Mouse (Mus musculus): ENCODE data around the gene Zdhhc22. TPM values are rescaled to one million over a fixed set of nuclear protein-coding genes. Genes with fewer than 3 reads are reported as not detected.

Zdhhc22 gene
- polyA plus RNA-seq, 1 experiment: 0.01 TPM

GRCm38 (mm10) chr12:86932575-86932952 lies 57.7 kb downstream of the Zdhhc22 start:
- Histone ChIP-seq H3K79me2 (ENCODE audit: control insufficient read depth, insufficient read depth) (no peaks in the 10 kb centered on the region), H3K27me3 (ENCODE audit: control insufficient read depth, insufficient read depth, insufficient read length) (no peaks in the 10 kb centered on the region), H3K36me3 (ENCODE audit: control insufficient read depth, insufficient read depth) (no peaks in the 10 kb centered on the region)

GRCm38 (mm10) chr12:86931919-86932574 lies 58.2 kb downstream of the Zdhhc22 start:
- TF ChIP-seq USF1 (IDR thresholded peaks at IDR 0.05; ENCODE audit: low read depth): no peak
- TF ChIP-seq MYOD1 (IDR thresholded peaks at IDR 0.05; ENCODE audit: control insufficient read depth in 1 of 3, insufficient read length in 2 of 3, low read depth in 2 of 3): no peak
- no peak for TF ChIP-seq MYOG (IDR thresholded peaks at IDR 0.05; ENCODE audit: control insufficient read depth in 1 of 3, insufficient read depth in 1 of 3, insufficient read length in 2 of 3, low read depth in 2 of 3)
- no peak for TF ChIP-seq CEBPB (IDR thresholded peaks at IDR 0.05; ENCODE audit: insufficient read depth, poor library complexity, severe bottlenecking)
- TF ChIP-seq MAX (IDR thresholded peaks at IDR 0.05; ENCODE audit: low read depth): no peak
- TF ChIP-seq TCF12 (IDR thresholded peaks at IDR 0.05; ENCODE audit: insufficient read depth, poor library complexity, severe bottlenecking): no peak
- no peak for TF ChIP-seq TCF3 (IDR thresholded peaks at IDR 0.05; ENCODE audit: insufficient read length, low read depth)
- TF ChIP-seq SRF (IDR thresholded peaks at IDR 0.05; ENCODE audit: control insufficient read depth, insufficient read length, low read depth): no peak
- TF ChIP-seq POLR2AphosphoS2 (IDR thresholded peaks at IDR 0.05; ENCODE audit: insufficient read length, low read depth): no peak
- no peak for TF ChIP-seq E2F4 (IDR thresholded peaks at IDR 0.05; ENCODE audit: insufficient read depth)
- TF ChIP-seq POLR2A (IDR thresholded peaks at IDR 0.05; ENCODE audit: insufficient read length, low read depth): no peak
- no peak for TF ChIP-seq REST (IDR thresholded peaks at IDR 0.05; ENCODE audit: insufficient read depth, insufficient read length)
- Histone ChIP-seq H3K36me3 (ENCODE audit: control insufficient read depth, insufficient read depth) (no peaks in the 10 kb centered on the region), H3K27me3 (ENCODE audit: control insufficient read depth, insufficient read depth, insufficient read length) (no peaks in the 10 kb centered on the region), H3K4me2 (ENCODE audit: low read depth) (peak overlapping the region; percentile 53), H3K4me3 (no peak overlapping the region), H3K79me2 (ENCODE audit: control insufficient read depth, insufficient read depth) (no peaks in the 10 kb centered on the region), H3ac (ENCODE audit: control insufficient read depth, insufficient read length) (no peak overlapping the region)

More at GRCm38 (mm10) chr12:86932575-86932952, 57.7 kb downstream of the Zdhhc22 start:
- no peak for TF ChIP-seq POLR2AphosphoS2 (IDR thresholded peaks at IDR 0.05; ENCODE audit: insufficient read length, low read depth)
- TF ChIP-seq MYOD1 (IDR thresholded peaks at IDR 0.05; ENCODE audit: control insufficient read depth in 1 of 3, insufficient read length in 2 of 3, low read depth in 2 of 3): no peak
- TF ChIP-seq CEBPB (IDR thresholded peaks at IDR 0.05; ENCODE audit: insufficient read depth, poor library complexity, severe bottlenecking): no peak
- TF ChIP-seq TCF12 (IDR thresholded peaks at IDR 0.05; ENCODE audit: insufficient read depth, poor library complexity, severe bottlenecking): no peak
- no peak for TF ChIP-seq SRF (IDR thresholded peaks at IDR 0.05; ENCODE audit: control insufficient read depth, insufficient read length, low read depth)
- TF ChIP-seq MAX (IDR thresholded peaks at IDR 0.05; ENCODE audit: low read depth): no peak
- no peak for TF ChIP-seq E2F4 (IDR thresholded peaks at IDR 0.05; ENCODE audit: insufficient read depth)
- no peak for TF ChIP-seq MYOG (IDR thresholded peaks at IDR 0.05; ENCODE audit: control insufficient read depth in 1 of 3, insufficient read depth in 1 of 3, insufficient read length in 2 of 3, low read depth in 2 of 3)
- TF ChIP-seq POLR2A (IDR thresholded peaks at IDR 0.05; ENCODE audit: insufficient read length, low read depth): no peak
- no peak for TF ChIP-seq TCF3 (IDR thresholded peaks at IDR 0.05; ENCODE audit: insufficient read length, low read depth)
- TF ChIP-seq USF1 (IDR thresholded peaks at IDR 0.05; ENCODE audit: low read depth): no peak
- TF ChIP-seq REST (IDR thresholded peaks at IDR 0.05; ENCODE audit: insufficient read depth, insufficient read length): no peak
- Histone ChIP-seq H3K4me2 (ENCODE audit: low read depth) (peak overlapping the region; percentile 53), H3K4me3 (no peak overlapping the region), H3ac (ENCODE audit: control insufficient read depth, insufficient read length) (no peak overlapping the region)

GRCm38 (mm10) chr12:86930934-86931729 lies 59.1 kb downstream of the Zdhhc22 start:
- Histone ChIP-seq H3K79me2 (ENCODE audit: control insufficient read depth, insufficient read depth) (no peaks in the 10 kb centered on the region), H3K4me3 (no peak overlapping the region), H3ac (ENCODE audit: control insufficient read depth, insufficient read length) (no peak overlapping the region), H3K27me3 (ENCODE audit: control insufficient read depth, insufficient read depth, insufficient read length) (no peaks in the 10 kb centered on the region), H3K4me2 (ENCODE audit: low read depth) (no peak overlapping the region), H3K36me3 (ENCODE audit: control insufficient read depth, insufficient read depth) (no peaks in the 10 kb centered on the region)
- TF ChIP-seq SRF (IDR thresholded peaks at IDR 0.05; ENCODE audit: control insufficient read depth, insufficient read length, low read depth) (no peak), TCF3 (IDR thresholded peaks at IDR 0.05; ENCODE audit: insufficient read length, low read depth) (no peak)

Other genes with a start within 250 kb of the Zdhhc22 start
- gene Irf2bpl, start 105.6 kb downstream of the Zdhhc22 start, polyA plus RNA-seq (2012; fragmentation: generic; extraction: Trizol): 59.1 TPM
- 14.7 TPM for gene Cipc, start 43.4 kb downstream of the Zdhhc22 start, polyA plus RNA-seq (2012; fragmentation: generic; extraction: Trizol)
- gene Tmem63c, start 30.9 kb upstream of the Zdhhc22 start, polyA plus RNA-seq (2012; fragmentation: generic; extraction: Trizol): not detected
- 0.04 TPM for gene Ngb, start 112.1 kb upstream of the Zdhhc22 start, polyA plus RNA-seq (2012; fragmentation: generic; extraction: Trizol)
- 44.3 TPM for gene Gstz1, start 156.7 kb upstream of the Zdhhc22 start, polyA plus RNA-seq (2012; fragmentation: generic; extraction: Trizol)
- 11.1 TPM for gene Pomt2, start 157.5 kb upstream of the Zdhhc22 start, polyA plus RNA-seq (2012; fragmentation: generic; extraction: Trizol)
- gene Samd15, start 209.3 kb upstream of the Zdhhc22 start, polyA plus RNA-seq (2012; fragmentation: generic; extraction: Trizol): 0.29 TPM
- gene Tmed8, start 210.0 kb upstream of the Zdhhc22 start, polyA plus RNA-seq (2012; fragmentation: generic; extraction: Trizol): 2.1 TPM
- gene Noxred1, start 248.3 kb upstream of the Zdhhc22 start, polyA plus RNA-seq (2012; fragmentation: generic; extraction: Trizol): 0.13 TPM